Mouse (Mus musculus) adrenal gland, adult (tissue): Measurements from ENCODE around the gene Cdrt4.

Experiments
- DNase-seq, 2 experiments: peaks; one replicate each; pipeline ENCODE4 v3.0.0; 2022 to 2023; ENCODE audit warnings: low spot score in 1 of 2; ENCODE audit not compliant: inconsistent age in 2 of 2

Cdrt4 gene

DNA sequence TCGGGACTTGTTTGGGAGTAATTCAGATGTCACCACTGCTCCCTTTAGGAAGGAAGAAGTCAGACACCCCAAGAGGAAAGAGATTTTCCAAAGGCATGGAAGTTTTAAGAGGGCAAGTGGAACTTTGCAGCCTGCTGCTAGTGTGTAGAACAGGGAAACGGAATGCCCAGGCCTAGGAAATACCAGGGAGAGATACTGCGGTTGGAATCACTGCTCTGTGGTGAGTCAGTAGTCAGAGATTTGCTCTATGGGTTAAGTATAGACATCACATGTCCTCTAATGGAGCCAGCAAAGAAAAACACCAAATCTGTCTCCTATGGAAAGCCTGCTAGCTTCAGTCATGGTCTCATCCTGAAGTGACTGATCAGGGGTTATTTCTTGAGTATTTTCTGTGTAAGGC is 10.8 kb upstream of the Cdrt4 start:
- no peak for DNase-seq

- no peak for DNase-seq
Observed at GRCm38 (mm10) chr11:62943538-62943937, 7.5 kb upstream of the Cdrt4 start.

- DNase-seq = no peak
Observed at GRCm38 (mm10) chr11:62945514-62945913, 5.5 kb upstream of the Cdrt4 start.

DNA sequence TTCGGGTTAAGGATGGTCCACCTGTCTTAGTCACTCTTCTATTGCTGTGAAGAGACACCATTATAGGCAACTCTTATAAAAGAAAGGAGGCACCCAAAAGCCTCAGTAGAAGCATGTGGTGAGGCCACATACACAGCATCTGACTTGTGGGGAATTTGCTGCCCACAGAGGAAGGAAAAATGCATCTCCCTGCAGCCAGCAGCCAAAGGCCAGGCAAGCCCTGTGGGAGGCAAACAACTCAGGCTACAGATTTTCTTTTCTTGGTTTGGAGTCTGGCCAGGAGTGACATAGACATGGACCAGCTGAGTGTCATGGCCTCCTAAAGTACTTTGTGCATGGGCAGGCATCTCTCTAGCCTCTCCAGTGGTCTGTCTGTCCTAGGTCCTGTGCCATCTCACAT is 1.4 kb upstream of the Cdrt4 start:
- no peak for DNase-seq

- no peak for DNase-seq
Observed at GRCm38 (mm10) chr11:62954766-62955165, 3.8 kb downstream of the Cdrt4 start.

DNA sequence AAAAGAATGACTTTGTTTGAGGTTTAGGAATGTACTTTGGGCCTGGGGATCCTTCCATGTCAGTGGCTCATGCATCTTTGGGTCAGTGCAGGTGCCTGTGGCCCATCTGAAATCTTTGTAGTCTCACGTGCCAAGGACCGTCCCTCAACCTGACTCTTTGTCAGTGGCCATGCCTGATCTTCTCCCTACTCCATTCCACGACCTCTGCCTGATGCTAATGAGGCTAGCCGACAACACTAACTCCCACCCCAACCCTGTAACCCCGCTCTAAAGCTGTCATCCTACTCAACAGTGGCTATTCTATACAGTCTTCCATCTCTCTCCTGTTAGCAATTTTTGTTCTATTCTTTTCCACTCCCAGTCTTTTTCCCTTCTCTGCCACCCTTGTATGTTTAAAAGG is 4.2 kb downstream of the Cdrt4 start:
- DNase-seq = no peak

DNA sequence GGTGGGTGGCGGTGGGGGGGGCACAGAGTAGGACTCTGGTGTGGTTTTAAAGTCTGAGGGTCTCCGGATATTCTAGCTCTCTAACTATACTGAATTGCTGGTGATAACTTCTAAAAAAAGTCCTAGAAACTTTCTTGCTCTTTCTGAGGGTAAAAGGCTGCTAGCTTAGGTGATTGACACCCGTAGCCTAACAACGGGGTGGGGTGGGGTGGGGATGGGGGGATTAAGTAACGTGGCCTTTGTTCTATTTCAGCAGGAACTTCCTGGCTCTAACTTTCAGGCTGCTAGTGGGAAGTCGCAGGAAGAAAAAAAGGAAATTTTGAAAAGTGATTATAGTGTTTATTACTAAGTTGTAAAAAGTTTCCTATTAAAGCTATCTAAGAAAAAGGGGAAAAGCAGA is 4.8 kb downstream of the Cdrt4 start:
- DNase-seq = no peak

DNA sequence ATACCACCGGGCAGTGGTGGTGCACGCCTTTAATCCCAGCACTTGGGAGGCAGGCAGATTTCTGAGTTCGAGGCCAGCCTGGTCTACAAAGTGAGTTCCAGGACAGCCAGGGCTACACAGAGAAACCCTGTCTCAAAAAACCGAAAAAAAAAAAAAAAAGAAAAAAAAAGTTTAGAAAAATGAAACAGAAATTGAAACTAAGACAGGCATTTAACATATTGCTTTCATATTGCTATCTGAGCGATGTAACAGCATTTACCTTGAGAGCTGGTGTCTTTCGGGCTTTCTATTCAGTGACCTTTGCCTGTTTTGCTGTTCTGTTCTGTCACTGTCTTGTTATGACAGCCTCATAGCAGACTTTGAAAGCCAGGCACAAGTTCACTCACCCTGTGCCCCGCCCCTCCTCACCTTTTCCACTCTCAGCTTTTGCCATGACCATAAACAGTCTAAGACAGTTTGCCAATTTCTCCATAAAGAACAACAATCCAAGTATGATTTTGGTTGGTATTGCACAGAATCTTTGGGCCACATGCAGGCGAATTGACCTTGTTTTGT is 6.7 kb downstream of the Cdrt4 start:
- DNase-seq = no peak

- DNase-seq = no peak
Observed at GRCm38 (mm10) chr11:62963292-62963691, 12.3 kb downstream of the Cdrt4 start.

GRCm38 (mm10) chr11:62966424-62966764 is 15.4 kb downstream of the Cdrt4 start:
- DNase-seq = no peak

DNA sequence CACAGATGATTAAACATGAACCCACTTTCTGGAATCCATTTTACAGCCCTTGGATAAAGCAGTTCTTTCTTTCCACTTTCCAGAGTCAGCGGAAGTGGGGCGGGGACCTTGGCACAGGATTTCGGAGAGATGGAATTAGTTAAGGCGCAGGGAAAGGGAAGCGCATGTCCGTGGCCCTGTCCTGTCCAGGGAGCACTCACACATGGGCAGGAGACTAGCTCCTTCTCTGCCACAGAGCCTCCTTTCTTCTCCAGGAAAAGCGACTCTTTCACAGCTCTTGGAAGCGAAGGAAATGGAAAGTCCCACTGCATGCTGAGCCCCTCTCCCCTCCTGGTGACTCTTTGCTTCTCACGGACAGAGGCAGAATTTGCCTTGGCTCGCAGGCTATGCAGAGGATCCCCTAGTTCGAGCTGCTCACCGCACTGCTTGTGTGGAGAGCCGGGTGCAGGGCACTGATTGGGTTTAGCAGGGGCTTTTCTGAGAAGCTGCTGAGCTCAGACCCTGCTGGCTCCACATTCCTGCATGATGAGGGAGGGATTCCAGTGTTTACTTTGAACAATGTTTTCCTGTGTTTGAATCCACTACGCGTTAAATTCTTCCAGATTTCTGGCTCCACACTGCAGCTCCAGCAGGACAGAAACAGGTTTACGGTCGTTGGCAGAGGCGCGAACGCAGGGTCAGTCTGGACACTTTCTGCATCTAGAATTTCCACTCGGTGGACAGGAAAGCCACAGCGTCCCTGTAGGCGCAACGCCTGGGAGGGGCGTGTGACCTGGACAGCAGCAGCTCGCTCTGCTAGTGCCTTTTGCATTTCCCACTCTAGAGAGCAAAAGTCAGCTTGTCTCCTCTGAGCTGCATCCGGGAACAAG is 16.0 kb downstream of the Cdrt4 start:
- peak in 1 of 2 experiments; percentile 42 for DNase-seq

DNA sequence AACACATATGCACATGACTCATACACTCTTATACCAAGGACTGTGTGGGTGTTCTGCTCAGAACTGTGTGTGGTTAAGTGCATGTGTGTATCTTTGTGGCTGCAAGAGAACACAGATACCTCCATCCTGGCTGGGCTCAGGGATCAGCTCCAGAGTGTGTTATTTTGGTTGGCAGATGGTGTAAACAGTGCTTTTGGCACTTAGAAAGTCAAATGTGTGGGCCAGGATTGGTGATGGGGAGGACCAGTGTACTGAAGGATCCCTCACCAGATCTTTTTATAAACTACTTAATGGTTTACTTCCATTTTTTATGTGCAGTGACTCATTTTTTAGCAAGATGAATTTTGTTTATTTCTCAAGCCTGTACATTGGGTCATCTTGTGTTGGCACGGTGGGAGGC is 26.2 kb downstream of the Cdrt4 start:
- no peak for DNase-seq

GRCm38 (mm10) chr11:62978886-62979285 is 27.9 kb downstream of the Cdrt4 start:
- DNase-seq = no peak

DNA sequence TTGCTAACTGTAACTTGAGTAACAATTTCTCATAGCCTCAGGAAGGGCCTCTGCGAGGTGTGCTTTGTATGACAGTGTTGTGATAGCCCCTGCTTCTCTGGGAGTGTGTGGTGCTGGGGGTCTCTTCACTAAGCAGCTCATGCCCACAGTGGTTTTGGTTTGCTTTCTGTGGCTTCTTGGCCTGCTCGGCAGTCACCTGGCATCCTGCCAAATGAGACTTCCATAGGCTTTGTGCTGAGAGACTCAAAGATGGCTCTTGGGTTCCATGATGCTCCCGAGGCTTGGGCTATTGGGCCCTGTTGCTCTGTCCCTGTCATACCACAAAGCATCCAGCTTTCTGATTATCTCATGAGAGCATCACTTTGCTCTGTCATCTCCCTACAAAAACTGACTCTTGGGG is 30.7 kb downstream of the Cdrt4 start:
- DNase-seq = no peak

- no peak for DNase-seq
Observed at GRCm38 (mm10) chr11:62983793-62984192, 32.8 kb downstream of the Cdrt4 start.

DNA sequence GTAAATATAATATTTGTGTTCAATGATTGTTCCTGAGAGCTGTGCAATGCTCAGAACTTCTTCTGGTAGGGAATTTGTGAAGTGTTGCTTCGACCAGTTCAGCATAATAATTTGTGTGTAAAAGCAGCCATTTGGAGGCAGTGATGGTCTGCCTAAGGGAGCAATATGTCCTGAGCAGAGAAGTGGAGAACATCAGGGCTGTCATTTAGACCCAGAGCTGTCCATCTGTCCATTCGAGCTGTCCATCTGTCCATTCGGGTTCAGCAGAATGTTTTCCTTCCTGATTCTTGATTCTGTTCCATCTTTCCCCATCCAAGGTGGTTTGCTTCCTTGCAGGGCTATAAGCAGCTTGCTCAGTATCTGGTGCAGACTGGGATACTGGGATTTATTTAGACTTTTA is 33.4 kb downstream of the Cdrt4 start:
- no peak for DNase-seq

DNA sequence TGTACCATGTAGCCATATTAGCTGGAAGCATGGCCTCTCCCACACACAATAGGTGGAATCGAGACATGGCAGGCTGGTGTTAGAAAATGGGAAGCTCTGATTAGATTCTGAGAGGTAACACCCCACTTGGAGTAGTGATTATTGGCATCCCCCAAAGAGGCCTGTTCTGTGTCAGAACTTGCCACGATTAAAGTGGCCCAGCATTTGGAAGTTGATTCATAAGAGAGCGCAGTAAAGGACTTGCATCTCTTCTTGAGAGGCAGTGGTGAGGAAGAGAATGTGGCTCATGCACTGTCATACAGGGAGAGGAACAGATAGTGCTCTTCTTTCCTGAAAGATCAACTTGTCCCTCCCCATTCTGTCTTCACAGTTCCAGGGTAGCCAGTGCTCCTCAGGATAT is 34.1 kb downstream of the Cdrt4 start:
- no peak for DNase-seq

DNA sequence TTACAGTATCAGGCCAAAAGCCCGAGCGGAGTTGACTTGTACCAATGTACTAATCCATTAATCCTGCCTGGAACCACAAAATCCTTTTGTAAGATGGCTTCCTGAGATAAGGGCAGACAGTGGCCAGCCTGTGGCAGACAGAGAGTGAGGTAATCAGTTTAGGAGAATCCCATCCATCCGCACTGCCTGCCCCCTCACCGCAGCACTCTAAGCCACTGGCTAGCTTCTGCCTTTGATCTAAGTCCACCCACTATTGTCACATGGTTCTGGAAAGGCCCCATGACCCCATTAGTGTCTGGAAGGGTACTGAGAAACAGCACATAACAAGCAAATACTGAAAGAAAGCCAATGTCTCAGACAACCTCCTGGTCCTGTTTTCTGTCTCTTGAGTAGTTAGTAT is 35.6 kb downstream of the Cdrt4 start:
- DNase-seq = no peak

DNA sequence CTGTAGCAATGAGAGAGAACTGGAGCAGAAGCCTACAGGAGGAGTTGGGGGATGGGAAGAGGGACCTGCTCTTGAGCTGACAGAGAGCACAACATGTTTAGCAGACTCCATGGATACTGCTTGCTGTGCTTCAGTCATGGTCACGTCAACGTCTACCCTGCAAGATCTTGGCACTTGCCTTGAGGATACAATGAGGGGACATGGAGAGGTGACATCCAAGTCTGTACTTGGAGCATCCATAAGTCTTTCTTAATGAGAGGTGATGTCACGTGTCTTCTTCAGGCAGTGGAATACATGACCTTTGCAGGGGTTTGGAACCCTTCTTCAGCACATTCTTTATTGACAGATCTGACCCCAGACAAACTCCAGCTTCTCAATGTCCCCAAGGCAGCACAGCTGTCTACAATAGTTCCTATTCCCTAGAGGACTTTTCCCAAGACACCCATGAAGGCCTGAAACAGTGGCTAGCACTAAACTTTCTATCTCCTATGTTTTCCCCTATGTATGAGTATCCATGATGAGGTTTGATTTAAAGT is 39.2 kb downstream of the Cdrt4 start:
- no peak for DNase-seq

- no peak for DNase-seq
Observed at GRCm38 (mm10) chr11:62990811-62991210, 39.8 kb downstream of the Cdrt4 start.

DNA sequence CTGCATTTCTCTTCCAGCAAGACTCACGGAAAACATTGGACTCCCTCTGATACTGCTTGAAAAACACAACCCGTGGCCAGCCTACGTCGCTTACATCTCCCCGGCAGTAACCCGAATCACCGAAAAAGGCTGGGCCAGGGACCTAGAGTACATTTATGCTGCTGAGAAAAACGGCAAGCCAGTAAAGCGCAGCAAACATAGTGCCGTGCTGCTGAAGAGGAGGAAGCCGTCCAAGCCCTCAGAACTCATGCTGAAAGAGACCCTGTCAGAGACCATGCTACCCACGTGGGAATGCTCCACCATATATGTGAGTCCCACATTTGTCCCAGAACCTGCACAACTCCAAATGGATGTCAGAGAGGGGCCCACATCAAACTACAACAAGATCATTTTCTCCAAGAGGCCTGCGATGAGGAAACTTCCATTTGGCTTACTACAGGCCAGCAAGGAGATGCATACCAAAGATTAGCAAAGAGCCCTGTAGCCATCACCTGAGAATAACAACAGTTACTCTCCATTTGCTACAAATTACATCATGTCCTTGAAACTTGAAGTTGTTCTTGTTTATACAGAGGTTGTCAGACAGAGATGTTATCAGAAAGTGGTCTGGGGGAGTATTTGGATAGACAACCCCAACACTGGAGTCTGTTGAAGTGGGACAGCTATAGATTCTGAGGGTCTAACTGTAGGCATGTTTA is 41.7 kb downstream of the Cdrt4 start:
- DNase-seq = no peak
